Mouse (Mus musculus) CH12.LX (cell line): ENCODE results near the gene Dclk1. TPM values are rescaled to one million over a fixed set of nuclear protein-coding genes. Genes with fewer than 3 reads are reported as not detected.

ENCODE experiments used
- DNase-seq: peaks from one replicate; pipeline ENCODE4 v3.0.0-alpha.2; 2013; ENCODE audit errors: extremely low read depth
- H3K27ac ChIP-seq: 2 replicates; pipeline ENCODE4 v1.5.1; 2012; ENCODE audit warnings: low read depth, mild to moderate bottlenecking, control low read depth, moderate library complexity; ENCODE audit not compliant: insufficient read depth
- H3K27me3 ChIP-seq: replicated peaks from 2 replicates; pipeline ENCODE3; 2012; ENCODE audit warnings: inconsistent platforms
- H3K36me3 ChIP-seq, 2 experiments: replicated peaks in 1 of 2; 2 replicates each; pipeline versions ENCODE3 to v1.6.1; 2012; ENCODE audit warnings: inconsistent platforms in 1 of 2, low read length in 1 of 2, mild to moderate bottlenecking in 1 of 2, mixed read lengths in 1 of 2, moderate library complexity in 1 of 2; ENCODE audit not compliant: control insufficient read depth in 1 of 2, insufficient read depth in 1 of 2
- H3K4me1 ChIP-seq, 2 experiments: 2 replicates each; pipeline ENCODE4 v1.6.1; 2012; ENCODE audit warnings: inconsistent platforms in 1 of 2, moderate library complexity in 1 of 2; ENCODE audit not compliant: insufficient read depth in 2 of 2, control insufficient read depth in 1 of 2
- H3K4me2 ChIP-seq: 2 replicates; pipeline ENCODE4 v1.6.1; 2012; ENCODE audit warnings: low read depth, mild to moderate bottlenecking, control low read depth; ENCODE audit not compliant: poor library complexity, insufficient read depth, severe bottlenecking
- H3K4me3 ChIP-seq, 3 experiments: fragments of 150-350 bp in 1 of 3; sonication (generic) in 1 of 3; replicated peaks in 1 of 3; 2 replicates each; pipeline versions ENCODE3 to v1.5.1; 2011 to 2012; ENCODE audit warnings: low read depth in 2 of 3, low read length in 2 of 3, mild to moderate bottlenecking in 2 of 3, moderate library complexity in 2 of 3, control low read depth in 1 of 3, improper control_type of control experiment in 1 of 3, inconsistent platforms in 1 of 3, mixed read lengths in 1 of 3; ENCODE audit not compliant: poor library complexity in 1 of 3
- H3K79me2 ChIP-seq: replicated peaks from 2 replicates; pipeline ENCODE4 v1.6.1; 2012; ENCODE audit warnings: mild to moderate bottlenecking, moderate library complexity; ENCODE audit not compliant: control insufficient read depth, poor library complexity, insufficient read depth, severe bottlenecking; ENCODE audit errors: extremely low read depth
- H3K9ac ChIP-seq: 2 replicates; pipeline ENCODE4 v1.6.1; 2012; ENCODE audit warnings: low read depth, mild to moderate bottlenecking, control low read depth, moderate library complexity; ENCODE audit not compliant: insufficient read depth
- H3K9me3 ChIP-seq: replicated peaks from 2 replicates; pipeline ENCODE3; 2012; ENCODE audit warnings: low read length, inconsistent platforms, mixed read lengths
- BHLHE40 ChIP-seq: IDR thresholded peaks from 2 replicates; pipeline ENCODE4 v1.6.1; 2011; ENCODE audit warnings: mild to moderate bottlenecking, low read depth, low read length, improper control_type of control experiment
- CHD1 ChIP-seq: IDR thresholded peaks from 2 replicates; pipeline ENCODE4 v1.6.1; 2012; ENCODE audit warnings: low read depth, low read length, improper control_type of control experiment, inconsistent platforms
- CHD2 ChIP-seq: IDR thresholded peaks from 2 replicates; pipeline ENCODE4 v1.6.1; 2011; ENCODE audit warnings: low read length, improper control_type of control experiment
- E2F4 ChIP-seq: IDR thresholded peaks from 2 replicates; pipeline ENCODE4 v1.6.1; 2011; ENCODE audit warnings: low read depth, low read length, improper control_type of control experiment; ENCODE audit not compliant: insufficient replicate concordance
- EP300 ChIP-seq: IDR thresholded peaks from 2 replicates; pipeline ENCODE4 v1.6.1; 2011; ENCODE audit warnings: low read length, improper control_type of control experiment
- GABPA ChIP-seq: IDR thresholded peaks from 2 replicates; pipeline ENCODE4 v1.6.1; 2012; ENCODE audit warnings: low read depth, low read length, improper control_type of control experiment, inconsistent platforms; ENCODE audit not compliant: insufficient replicate concordance
- IRF4 ChIP-seq: IDR thresholded peaks from 2 replicates; pipeline ENCODE4 v1.6.1; 2014; ENCODE audit warnings: low read depth, mild to moderate bottlenecking, inconsistent platforms, low read length, improper control_type of control experiment
- JUN ChIP-seq: IDR thresholded peaks from 2 replicates; pipeline ENCODE4 v1.6.1; 2011; ENCODE audit warnings: low read depth, mild to moderate bottlenecking, low read length, improper control_type of control experiment, moderate library complexity; ENCODE audit not compliant: insufficient read depth
- JUND ChIP-seq: conservative IDR thresholded peaks from 2 replicates; pipeline ENCODE4 v1.6.1; 2011; ENCODE audit warnings: low read depth, low read length, improper control_type of control experiment
- KAT2A ChIP-seq: IDR thresholded peaks from 2 replicates; pipeline ENCODE4 v1.6.1; 2012; ENCODE audit warnings: low read length, improper control_type of control experiment, inconsistent platforms; ENCODE audit not compliant: insufficient replicate concordance
- MAFK ChIP-seq: IDR thresholded peaks from 2 replicates; pipeline ENCODE4 v1.6.1; 2011; ENCODE audit warnings: low read length, improper control_type of control experiment; ENCODE audit not compliant: insufficient replicate concordance
- MAZ ChIP-seq: IDR thresholded peaks from 2 replicates; pipeline ENCODE4 v1.6.1; 2012; ENCODE audit warnings: low read depth, mild to moderate bottlenecking, inconsistent platforms, low read length, improper control_type of control experiment, moderate library complexity
- MEF2A ChIP-seq: IDR thresholded peaks from 2 replicates; pipeline ENCODE4 v1.6.1; 2014; ENCODE audit warnings: low read depth, mild to moderate bottlenecking, inconsistent platforms, low read length, improper control_type of control experiment, borderline replicate concordance
- MYC ChIP-seq: IDR thresholded peaks from 2 replicates; pipeline ENCODE4 v1.6.1; 2011; ENCODE audit warnings: low read depth, mild to moderate bottlenecking, improper control_type of control experiment, low read length
- PAX5 ChIP-seq: IDR thresholded peaks from 2 replicates; pipeline ENCODE4 v1.6.1; 2012; ENCODE audit warnings: low read length, inconsistent platforms, mixed read lengths
- POLR2A ChIP-seq: IDR thresholded peaks from 2 replicates; pipeline ENCODE4 v1.6.1; 2011; ENCODE audit warnings: low read depth, mild to moderate bottlenecking, improper control_type of control experiment, low read length
- RAD21 ChIP-seq: IDR thresholded peaks from 2 replicates; pipeline ENCODE4 v1.6.1; 2011; ENCODE audit warnings: low read depth, mild to moderate bottlenecking, low read length, improper control_type of control experiment, moderate library complexity
- RCOR1 ChIP-seq: conservative IDR thresholded peaks from 2 replicates; pipeline ENCODE4 v1.6.1; 2012; ENCODE audit warnings: low read depth, mild to moderate bottlenecking, inconsistent platforms, low read length, improper control_type of control experiment
- TBP ChIP-seq: conservative IDR thresholded peaks from 2 replicates; pipeline ENCODE4 v1.6.1; 2011; ENCODE audit warnings: low read depth, low read length, improper control_type of control experiment
- UBTF ChIP-seq: IDR thresholded peaks from 2 replicates; pipeline ENCODE4 v1.6.1; 2012; ENCODE audit warnings: low read depth, mild to moderate bottlenecking, inconsistent platforms, low read length, improper control_type of control experiment, moderate library complexity
- USF1 ChIP-seq: IDR thresholded peaks from 2 replicates; pipeline ENCODE4 v1.6.1; 2014; ENCODE audit warnings: low read depth, mild to moderate bottlenecking, inconsistent platforms, low read length, improper control_type of control experiment
- USF2 ChIP-seq: conservative IDR thresholded peaks from 2 replicates; pipeline ENCODE4 v1.6.1; 2011; ENCODE audit warnings: low read depth, low read length, improper control_type of control experiment
- ZC3H11A ChIP-seq: IDR thresholded peaks from 2 replicates; pipeline ENCODE4 v1.6.1; 2012; ENCODE audit warnings: low read depth, mild to moderate bottlenecking, inconsistent platforms, low read length, improper control_type of control experiment
- ZKSCAN1 ChIP-seq: IDR thresholded peaks from 2 replicates; pipeline ENCODE4 v1.6.1; 2012; ENCODE audit warnings: low read depth, inconsistent platforms, low read length, improper control_type of control experiment, borderline replicate concordance
- ZMIZ1 ChIP-seq: IDR thresholded peaks from 2 replicates; pipeline ENCODE4 v1.6.1; 2012; ENCODE audit warnings: low read depth, mild to moderate bottlenecking, inconsistent platforms, low read length, improper control_type of control experiment
- ZNF384 ChIP-seq: IDR thresholded peaks from 2 replicates; pipeline ENCODE4 v1.6.1; 2012; ENCODE audit warnings: low read depth, low read length, improper control_type of control experiment, inconsistent platforms
- dilution Hi-C: fragments of 300-500 bp; cut with MboI; formaldehyde crosslinking; loops from 2 replicates; pipeline ENCODE4 v1.14.3; 2020; ENCODE audit warnings: low sequenced_read_pairs; ENCODE audit not compliant: extremely low pct_unique_long_range_greater_than_20kb, extremely low pct_ligation_motif_present
- in situ Hi-C: fragments of 300-500 bp; cut with MboI; formaldehyde crosslinking; loops from 3 replicates; pipeline ENCODE4 v1.14.3; 2019; ENCODE audit warnings: low sequenced_read_pairs, low pct_ligation_motif_present, low pct_unique_long_range_greater_than_20kb, mixed read lengths
- polyA plus RNA-seq: library from polyadenylated mRNA; unstranded; fragments of >175 nt; gene quantifications from 2 replicates; pipeline ENCODE4 v1.2.1, GENCODE M21; 2012; ENCODE audit warnings: low read depth; ENCODE audit not compliant: insufficient read length
- total RNA-seq, 2 experiments: library from RNA; depleted of rRNA; stranded (reverse); fragments of 300-350 nt in 1 of 2; fragments of >200 nt in 1 of 2; gene quantifications; 2 replicates each; pipeline ENCODE4 v1.2.3; 2012 to 2014

Dclk1 gene
- total and polyA plus RNA-seq, 3 experiments: not detected

GRCm38 (mm10) chr3:55528012-55528411, 285.8 kb downstream of the Dclk1 start:
- no peaks in the 10 kb centered on the region for H3K4me1 ChIP-seq
- no peak overlapping the region for H3K4me3 ChIP-seq
- dilution Hi-C loops: no loop called here
- in situ Hi-C loops: no loop called here
- H3K9me3 ChIP-seq: peaks cover 77% of the 10 kb centered on the region
- H3K27ac ChIP-seq: no peak overlapping the region
- H3K36me3 ChIP-seq: no peaks in the 10 kb centered on the region
- H3K9ac ChIP-seq: no peak overlapping the region
- no peak overlapping the region for H3K4me2 ChIP-seq
- no peak for DNase-seq
- TF ChIP-seq EP300: no peak
- TF ChIP-seq PAX5: no peak
- no peak for TF ChIP-seq BHLHE40
- TF ChIP-seq UBTF: no peak
- TF ChIP-seq RCOR1: no peak
- TF ChIP-seq E2F4: no peak
- no peak for TF ChIP-seq ZC3H11A
- TF ChIP-seq MAFK: no peak
- no peak for TF ChIP-seq IRF4
- no peak for TF ChIP-seq CHD2
- TF ChIP-seq KAT2A: no peak
- no peak for TF ChIP-seq JUND
- no peak for TF ChIP-seq ZMIZ1
- no peak for TF ChIP-seq MEF2A
- no peak for TF ChIP-seq POLR2A
- no peak for TF ChIP-seq TBP
- TF ChIP-seq, all 38 proteins: peak for 0
- Histone ChIP-seq H3K27me3 (no peaks in the 10 kb centered on the region), H3K79me2 (no peaks in the 10 kb centered on the region)

- TF ChIP-seq CHD1: no peak
- no peak for TF ChIP-seq GABPA
- TF ChIP-seq UBTF: no peak
- TF ChIP-seq MAFK: no peak
- no peak for TF ChIP-seq ZNF384
- no peak for TF ChIP-seq MYC
- no peak for TF ChIP-seq ZC3H11A
- no peak for TF ChIP-seq RAD21
- TF ChIP-seq CHD2: no peak
- TF ChIP-seq IRF4: no peak
- TF ChIP-seq JUN: no peak
- no peak for TF ChIP-seq ZKSCAN1
- TF ChIP-seq USF2: no peak
- TF ChIP-seq USF1: no peak
- TF ChIP-seq RCOR1: no peak
- TF ChIP-seq MAZ: no peak
- Histone ChIP-seq H3K4me3 (no peak overlapping the region), H3K4me1 (no peaks in the 10 kb centered on the region), H3K4me2 (no peak overlapping the region), H3K79me2 (no peaks in the 10 kb centered on the region), H3K9ac (no peak overlapping the region), H3K36me3 (no peaks in the 10 kb centered on the region), H3K27ac (no peak overlapping the region), H3K9me3 (peaks cover 79% of the 10 kb centered on the region), H3K27me3 (no peaks in the 10 kb centered on the region)
- DNase-seq: no peak
- in situ Hi-C loops (no loop called here), dilution Hi-C loops (no loop called here)
Observed at GRCm38 (mm10) chr3:55529414-55529813, 287.2 kb downstream of the Dclk1 start.
